Mouse (Mus musculus) brain, embryonic 14.5 days (tissue): Measurements from ENCODE around the gene Adh1.

Experiments
- CTCF ChIP-seq: fragments of 200-500 bp; IDR thresholded peaks from 2 replicates; pipeline ENCODE4 v1.5.1; 2012; ENCODE audit warnings: inconsistent platforms, mild to moderate bottlenecking, moderate library complexity, borderline replicate concordance; ENCODE audit not compliant: insufficient read depth, insufficient read length; ENCODE audit errors: extremely low read depth
- POLR2A ChIP-seq: fragments of 200-500 bp; IDR thresholded peaks from 2 replicates; pipeline ENCODE4 v1.6.1; 2012; ENCODE audit warnings: mild to moderate bottlenecking, inconsistent platforms, borderline replicate concordance; ENCODE audit not compliant: poor library complexity, insufficient read depth, insufficient read length, severe bottlenecking; ENCODE audit errors: extremely low read depth

DNA sequence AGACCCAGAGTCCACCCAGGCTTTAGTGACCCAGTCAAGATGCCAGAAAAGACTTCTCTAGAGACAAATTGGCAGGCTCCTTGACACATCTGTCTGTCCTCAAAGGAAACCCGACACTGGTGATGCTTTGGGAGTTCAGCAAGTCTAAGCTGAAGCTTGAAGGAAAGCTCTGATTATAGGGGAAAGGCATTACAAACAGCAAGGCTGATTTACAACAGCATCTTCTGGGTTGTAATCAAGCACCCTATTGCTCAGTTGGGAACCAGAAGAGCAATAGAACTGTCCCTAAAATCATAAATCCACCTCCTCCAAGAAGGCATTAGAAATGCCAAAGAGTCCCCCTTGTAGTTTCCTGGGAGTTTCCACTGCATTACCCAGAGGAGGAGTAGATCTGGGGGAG, 9.7 kb downstream of the Adh1 start:
- TF ChIP-seq CTCF = no peak
- no peak for TF ChIP-seq POLR2A
